Mouse (Mus musculus): Measurements from ENCODE around the gene Npas4. TPM values are rescaled to one million over a fixed set of nuclear protein-coding genes. Genes with fewer than 3 reads are reported as not detected.
A peak's percentile ranks its signal among the peaks of the same experiment; 100 is the strongest.
"Not testable (repeated sequence)": the region's sequence is repeated elsewhere in the genome, so short reads cannot be mapped to it uniquely, and the experiment has no call there.

Npas4 gene
- total RNA-seq, 4 experiments from 2014 or later = 6.2 to 16.4 (median 7.4) TPM

DNA sequence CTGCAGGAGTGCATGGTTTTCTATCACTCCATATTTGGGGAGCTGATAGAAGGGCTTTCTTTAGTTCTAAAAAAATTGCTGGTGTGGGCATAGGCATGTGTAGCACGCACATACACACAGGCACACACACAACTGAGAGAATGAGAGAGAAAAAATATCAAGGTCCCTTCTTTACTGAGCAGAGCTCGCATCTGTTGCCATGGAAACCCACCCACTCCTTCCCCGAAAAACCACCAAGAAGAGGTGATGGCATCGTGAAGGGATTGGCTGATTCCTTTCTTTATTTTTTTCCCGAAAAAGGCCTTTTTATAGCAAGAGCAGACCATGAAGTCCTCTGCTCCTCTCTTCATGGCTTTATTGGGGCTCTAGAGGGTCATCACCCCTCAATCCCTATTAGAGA, 3.9 kb upstream of the Npas4 start:
- peak; percentile 69 to 93 for DNase-seq (ENCODE audit: low spot score in 2 of 2)

DNA sequence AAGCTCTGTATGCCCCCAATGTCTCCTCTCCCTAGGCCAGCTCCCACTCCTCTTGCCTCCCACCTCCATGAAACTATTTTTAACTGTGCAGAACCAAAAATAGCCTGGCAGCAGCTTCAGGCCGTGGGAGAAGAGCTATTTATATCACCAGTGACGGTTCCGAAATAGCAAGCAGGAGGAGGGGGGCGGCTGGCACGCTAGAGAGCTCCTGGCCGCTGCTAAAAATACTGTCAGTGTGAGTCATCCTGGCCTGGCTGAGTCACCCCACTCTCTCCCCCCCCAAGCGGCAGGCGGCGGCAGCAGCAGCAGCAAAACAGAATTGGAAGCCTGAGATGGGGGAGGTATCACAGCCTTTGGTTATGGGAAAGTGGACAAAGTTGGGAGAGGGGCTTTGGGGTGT, 2.8 kb upstream of the Npas4 start:
- DNase-seq (ENCODE audit: low spot score in 2 of 2) = peak; percentile 58 to 92

DNA sequence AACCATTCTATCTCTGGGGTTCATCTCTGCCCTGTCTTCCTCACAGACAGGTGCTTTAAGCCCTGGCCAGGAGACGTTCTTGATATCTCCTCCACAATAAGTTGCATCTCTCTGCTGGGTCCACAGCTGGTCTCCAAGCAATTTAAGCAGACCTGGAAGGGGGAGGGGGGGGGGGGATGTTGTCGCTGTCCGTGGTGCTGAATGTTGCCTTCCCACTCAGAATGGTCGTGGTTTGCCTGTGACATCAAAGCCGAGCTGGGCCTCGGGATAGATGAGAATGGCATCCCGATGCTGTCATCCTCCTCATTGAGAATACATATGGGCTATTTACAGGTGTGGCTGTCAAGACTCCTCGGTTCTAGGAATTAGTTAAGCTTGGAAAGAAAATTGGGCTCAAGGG, 2.3 kb upstream of the Npas4 start:
- DNase-seq (ENCODE audit: low spot score in 2 of 2) = no peak

GRCm38 (mm10) chr19:4990716-4991115, 600 bp upstream of the Npas4 start:
- peak; percentile 37 to 58 for DNase-seq (ENCODE audit: low spot score in 2 of 2)

DNA sequence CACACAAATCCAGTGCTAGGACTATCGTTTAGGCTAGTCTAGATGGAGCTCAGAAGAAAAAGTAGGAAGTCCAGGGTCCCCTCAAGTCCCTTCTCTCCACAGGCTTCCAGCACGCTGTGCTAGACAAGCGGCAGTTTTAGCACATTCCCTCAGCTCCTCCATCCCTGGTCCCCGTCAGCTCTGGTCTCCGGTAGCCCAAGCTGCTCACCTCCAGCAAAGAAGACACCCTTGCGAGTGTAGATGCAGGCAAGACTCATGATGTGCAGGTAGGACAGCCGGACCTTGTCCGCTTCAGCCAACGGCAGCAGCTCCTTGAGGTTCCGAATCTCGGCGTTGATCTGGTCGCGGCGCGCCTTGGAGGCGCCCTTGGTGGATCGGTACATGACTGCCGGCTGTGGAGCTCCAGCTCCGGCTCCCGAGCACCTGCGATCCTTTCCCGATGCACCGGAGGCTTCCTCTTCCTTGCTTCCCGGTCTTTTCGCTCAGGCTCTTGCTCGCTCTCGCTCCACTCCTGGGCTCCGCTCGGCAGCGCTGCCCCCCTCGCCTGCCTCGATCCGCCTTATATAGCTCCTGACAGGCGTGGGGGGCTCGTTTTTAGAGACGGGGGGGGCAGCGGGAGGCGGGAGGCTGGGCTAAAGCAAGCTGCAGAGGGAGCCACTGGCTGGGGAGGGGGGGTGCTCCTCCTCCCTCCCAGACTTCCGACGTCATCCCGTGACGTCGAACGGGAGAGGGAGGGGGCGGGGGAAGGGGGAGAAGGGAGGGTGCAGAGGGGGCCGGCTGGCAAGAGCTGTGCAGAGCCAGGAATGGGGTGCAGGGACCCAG, 471 bp downstream of the Npas4 start:
- DNase-seq (ENCODE audit: low spot score in 2 of 2) = peak; percentile 86 to 89

DNA sequence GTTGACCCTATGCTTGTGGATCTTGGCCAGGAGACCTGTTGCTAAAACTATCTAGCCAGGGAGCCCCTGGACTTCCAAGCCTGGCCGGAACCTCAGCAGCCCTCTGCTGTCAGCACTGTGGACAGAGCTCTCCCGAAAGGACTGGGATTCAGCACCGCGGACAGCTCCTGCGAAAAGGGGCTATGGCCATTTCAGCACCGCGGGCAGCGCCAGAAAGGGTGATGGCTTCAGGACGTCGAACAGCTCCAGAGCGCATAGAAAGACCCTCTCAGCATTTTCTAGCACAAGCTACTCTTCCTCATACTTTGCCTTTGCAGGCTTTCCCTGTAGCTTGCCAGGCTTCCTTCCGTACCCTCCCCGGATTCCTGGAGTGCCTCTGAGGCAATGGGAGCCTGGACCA, 1.1 kb downstream of the Npas4 start:
- DNase-seq (ENCODE audit: low spot score in 2 of 2) = peak in 1 of 2 experiments; percentile 76

DNA sequence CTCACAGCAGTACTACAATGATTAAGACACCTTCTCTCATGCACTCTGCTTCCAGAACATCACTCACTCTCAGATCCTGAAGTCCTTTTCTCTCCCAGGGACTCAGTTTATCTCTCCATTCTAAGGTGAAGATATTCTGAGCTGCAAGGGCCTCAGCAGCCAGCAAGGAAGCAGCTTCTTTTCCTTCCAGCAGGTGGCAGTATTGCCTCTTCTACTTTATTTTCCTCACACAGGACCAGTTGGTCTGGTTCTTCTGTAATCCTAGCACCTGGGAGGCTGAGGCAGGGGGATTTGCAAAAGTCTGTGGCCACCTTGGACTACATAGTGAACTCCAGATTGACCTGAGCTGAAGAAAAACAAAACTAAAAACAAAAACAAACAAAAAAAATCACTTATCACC, 8.3 kb downstream of the Npas4 start:
- DNase-seq (ENCODE audit: low spot score in 2 of 2) = peak in 1 of 2 experiments; percentile 28

GRCm38 (mm10) chr19:4968236-4968635, 21.9 kb downstream of the Npas4 start:
- no peak for DNase-seq (ENCODE audit: low spot score in 2 of 2)

GRCm38 (mm10) chr19:4961928-4962601, 28.1 kb downstream of the Npas4 start, which contains the start of gene Mrpl11:
Gene Mrpl11 (plus strand): TSS chr19:4962147.
- peak; percentile 87 to 91 for DNase-seq (ENCODE audit: low spot score in 2 of 2)

- not testable (repeated sequence) for DNase-seq (ENCODE audit: low spot score in 2 of 2)
Measured at GRCm38 (mm10) chr19:4948641-4949040, 41.5 kb downstream of the Npas4 start.

GRCm38 (mm10) chr19:4945540-4945939, 44.6 kb downstream of the Npas4 start:
- no peak for DNase-seq (ENCODE audit: low spot score in 2 of 2)

DNA sequence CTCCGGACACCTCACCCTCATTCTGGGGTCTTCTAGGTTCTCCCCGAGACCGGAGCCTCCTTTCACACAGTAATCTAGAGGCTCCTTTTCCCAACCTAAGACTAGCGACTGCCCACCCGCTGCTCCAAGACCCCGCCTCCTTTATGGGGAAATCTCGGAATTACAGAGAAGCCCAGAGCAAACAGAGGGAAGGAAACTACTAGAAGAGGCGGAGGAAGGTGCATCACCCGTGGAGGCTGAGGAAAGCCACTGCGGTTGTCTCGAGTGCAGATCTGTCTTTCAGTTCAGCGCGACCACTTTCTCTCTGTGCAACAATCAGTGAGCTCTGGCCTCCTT, 46.9 kb downstream of the Npas4 start:
- no peak for DNase-seq (ENCODE audit: low spot score in 2 of 2)

DNA sequence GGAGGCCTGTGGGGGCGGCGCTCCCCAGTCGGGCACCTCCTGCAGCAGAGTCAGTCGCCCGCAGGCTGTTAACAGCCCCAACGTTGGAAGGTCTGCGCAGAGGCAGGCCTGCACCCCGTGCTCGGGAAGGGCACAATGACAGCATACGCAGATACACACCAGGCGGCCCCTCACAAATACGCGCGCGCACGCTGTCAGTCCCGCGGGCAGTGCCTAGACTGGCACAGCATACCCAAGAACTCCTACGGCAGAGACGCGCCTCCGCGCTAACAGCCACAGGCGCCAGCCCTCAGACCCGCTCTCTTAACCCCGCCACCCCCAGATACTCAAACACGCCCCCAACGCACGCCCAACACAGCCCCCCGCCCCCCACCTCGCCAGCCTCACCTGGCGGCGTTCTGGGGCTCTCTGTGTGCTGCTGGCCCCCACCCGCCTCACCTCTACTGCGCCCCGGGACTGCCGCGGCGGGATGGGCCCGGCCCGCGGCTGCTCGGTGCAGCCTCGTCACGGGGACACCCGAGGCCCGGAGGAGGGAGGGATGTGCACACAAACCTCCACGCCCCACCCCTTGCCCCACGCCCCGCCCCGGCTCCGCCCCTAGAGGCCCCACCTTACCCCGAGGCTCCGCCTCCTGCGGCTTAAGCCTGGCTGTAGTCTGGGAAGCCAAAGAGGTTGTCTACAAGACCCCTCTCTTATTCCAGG, 47.4 kb downstream of the Npas4 start, which contains the start of gene Peli3:
TSS of gene Peli3 (minus strand) at position 577 of the 702 bp plus-strand sequence.
- DNase-seq (ENCODE audit: low spot score in 2 of 2) = peak; percentile 50 to 71

GRCm38 (mm10) chr19:4937444-4938310, 52.4 kb downstream of the Npas4 start:
- DNase-seq (ENCODE audit: low spot score in 2 of 2) = no peak

GRCm38 (mm10) chr19:4936896-4937295, 53.2 kb downstream of the Npas4 start:
- DNase-seq (ENCODE audit: low spot score in 2 of 2) = no peak

Other genes starting within 250 kb of the Npas4 start
- gene Rbm4b, start 233.8 kb downstream of the Npas4 start, total RNA-seq (2022) = 10 to 100 TPM; 15.0 to 17.9 (median 16.4) TPM
- gene Rbm4, start 196.4 kb downstream of the Npas4 start, total RNA-seq (2022) = 100 to 1,000 TPM in 1 of 4 experiments, 10 to 100 TPM in 3; 84.7 to 114 (median 94.1) TPM
- 10 to 100 TPM; 25.1 to 31.9 (median 29.8) TPM for gene Gm21992, start 178.7 kb downstream of the Npas4 start, total RNA-seq (2022)
- 10 to 100 TPM; 33.9 to 49.3 (median 43.7) TPM for gene Rbm14, start 178.7 kb downstream of the Npas4 start, total RNA-seq (2022)
- gene Ccs, start 151.0 kb downstream of the Npas4 start, total RNA-seq (2022) = 10 to 100 TPM; 30.1 to 35.8 (median 33.5) TPM
- gene Ccdc87, start 150.9 kb downstream of the Npas4 start, total RNA-seq (2022) = 1 to 10 TPM; 2.3 to 3.1 (median 2.6) TPM
- gene Ctsf, start 135.2 kb downstream of the Npas4 start, total RNA-seq (2022) = 100 to 1,000 TPM; 107 to 126 (median 122) TPM
- 1 to 10 TPM; 1.2 to 5.7 (median 3.2) TPM for gene Actn3, start 112.4 kb downstream of the Npas4 start, total RNA-seq (2022)
- 10 to 100 TPM; 22.4 to 30.1 (median 23.7) TPM for gene Zdhhc24, start 111.6 kb downstream of the Npas4 start, total RNA-seq (2022)
- gene Bbs1, start 83.7 kb downstream of the Npas4 start, total RNA-seq (2022) = 10 to 100 TPM; 32.5 to 38.2 (median 36.5) TPM
- 10 to 100 TPM; 39.2 to 45.0 (median 41.7) TPM for gene Dpp3, start 62.0 kb downstream of the Npas4 start, total RNA-seq (2022)
- 10 to 100 TPM; 25.3 to 33.8 (median 30.9) TPM for gene Peli3, start 47.2 kb downstream of the Npas4 start, total RNA-seq (2022)
- 10 to 100 TPM; 57.1 to 61.5 (median 59.4) TPM for gene Mrpl11, start 28.2 kb downstream of the Npas4 start, total RNA-seq (2022)
- gene Slc29a2, start 33.5 kb upstream of the Npas4 start, total RNA-seq (2022) = 10 to 100 TPM; 11.6 to 17.6 (median 13.5) TPM
- 100 to 1,000 TPM; 129 to 141 (median 138) TPM for gene B4gat1, start 48.5 kb upstream of the Npas4 start, total RNA-seq (2022)
- gene AC124502.3, start 48.6 kb upstream of the Npas4 start, total RNA-seq (2022) = 1 to 10 TPM; 3.2 to 6.4 (median 4.7) TPM
- gene Brms1, start 51.0 kb upstream of the Npas4 start, total RNA-seq (2022) = 10 to 100 TPM; 23.7 to 29.7 (median 25.4) TPM
- 10 to 100 TPM; 72.9 to 88.1 (median 78.2) TPM for gene Rin1, start 60.2 kb upstream of the Npas4 start, total RNA-seq (2022)
- gene Cd248, start 77.8 kb upstream of the Npas4 start, total RNA-seq (2022) = 1 to 10 TPM; 5.3 to 6.6 (median 6.1) TPM
- 100 to 1,000 TPM; 135 to 156 (median 139) TPM for gene Tmem151a, start 95.2 kb upstream of the Npas4 start, total RNA-seq (2022)
- gene Yif1a, start 98.2 kb upstream of the Npas4 start, total RNA-seq (2022) = 10 to 100 TPM; 25.3 to 31.3 (median 28.6) TPM
- 100 to 1,000 TPM; 172 to 193 (median 184) TPM for gene Cnih2, start 108.2 kb upstream of the Npas4 start, total RNA-seq (2022)
- gene Rab1b, start 116.8 kb upstream of the Npas4 start, total RNA-seq (2022) = 100 to 1,000 TPM; 146 to 171 (median 156) TPM
- 100 to 1,000 TPM; 237 to 265 (median 247) TPM for gene Klc2, start 128.2 kb upstream of the Npas4 start, total RNA-seq (2022)